Comparison of ENCODE assay signal across 24 mouse cellular contexts in the genomic region with DNA sequence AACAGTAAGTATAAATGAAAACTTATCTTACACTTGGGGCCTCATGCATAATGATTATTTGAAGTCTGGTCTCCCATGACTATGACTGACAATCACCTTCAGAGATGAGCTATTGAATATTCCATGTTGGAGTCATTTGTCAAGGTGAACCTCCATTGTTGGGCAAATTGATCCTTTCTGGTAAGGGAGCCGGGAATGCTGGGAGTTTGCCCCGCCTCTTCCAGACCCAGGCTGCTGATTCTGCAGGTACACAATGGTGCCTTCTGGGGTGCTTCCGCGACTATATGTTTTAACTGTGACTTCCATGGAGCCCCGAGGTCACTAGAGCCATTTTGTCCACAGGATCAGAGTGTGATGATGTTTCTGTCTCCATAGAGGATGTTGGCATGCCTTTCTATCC. TPM values are rescaled to one million over a fixed set of nuclear protein-coding genes. Genes with fewer than 3 reads are reported as not detected.
DNase-seq lines count a peak whose midpoint lies in the region; ATAC-seq and TF ChIP-seq lines count a peak whose summit lies in the region.
"Had no signal": no experiment of that assay in that cellular context is flagged by ENCODE, and none has a peak within 500 bp of the region (broad histone marks: within the 10 kb centered on the region; RNA-seq: fewer than 3 reads in every experiment).

No protein-coding gene starts in this region.

- no peaks in the 10 kb centered on the region for H3K36me3 ChIP-seq in E14TG2a.4 (ENCODE audit: insufficient read depth, low read length)
- H3K36me3 ChIP-seq in ES-Bruce4 (ENCODE audit: control insufficient read depth, insufficient read depth, low read length, poor library complexity, severe bottlenecking) = no peaks in the 10 kb centered on the region
- no peaks in the 10 kb centered on the region for H3K36me3 ChIP-seq in midbrain, embryonic 13.5 days
- H3K36me3 ChIP-seq: embryonic facial prominence, embryonic 13.5 days; embryonic facial prominence, embryonic 15.5 days; forebrain, embryonic 10.5 days; forebrain, embryonic 12.5 days; G1E had no signal

- peak overlapping the region; percentile 17; the same call in 1 of the 2 replicates for H3K4me3 ChIP-seq in E14TG2a.4 (replicated peaks; ENCODE audit: low read length)
- peak overlapping the region; percentile 42; the same call in 1 of the 2 replicates for H3K4me3 ChIP-seq in ES-Bruce4 (ENCODE audit: low read depth, low read length)
- H3K4me3 ChIP-seq in midbrain, embryonic 13.5 days (replicated peaks) = no peak overlapping the region
- H3K4me3 ChIP-seq: embryonic facial prominence, embryonic 13.5 days; embryonic facial prominence, embryonic 15.5 days; erythroblast, embryonic 14.5 days; forebrain, embryonic 10.5 days; forebrain, embryonic 12.5 days had no signal

- H3K4me2 ChIP-seq in midbrain, embryonic 13.5 days (replicated peaks) = no peak overlapping the region
- H3K4me2 ChIP-seq: embryonic facial prominence, embryonic 13.5 days; embryonic facial prominence, embryonic 15.5 days; forebrain, embryonic 12.5 days had no signal

- TF ChIP-seq POLR2A in ES-Bruce4 (IDR thresholded peaks at IDR 0.05; ENCODE audit: insufficient read depth, low read length) = no peak

- ATAC-seq in midbrain, embryonic 13.5 days = no peak
- ATAC-seq: activated CD4-positive, CD25-positive, alpha-beta regulatory T cell, adult 4 months; forebrain, embryonic 14.5 days; forebrain, embryonic 16.5 days; Patski had no signal

- no peaks in the 10 kb centered on the region for H3K27me3 ChIP-seq in E14TG2a.4 (ENCODE audit: insufficient read depth, low read length)
- no peaks in the 10 kb centered on the region for H3K27me3 ChIP-seq in ES-Bruce4 (ENCODE audit: control insufficient read depth, insufficient read depth, low read length, poor library complexity, severe bottlenecking)
- H3K27me3 ChIP-seq in midbrain, embryonic 13.5 days = no peaks in the 10 kb centered on the region
- H3K27me3 ChIP-seq: embryonic facial prominence, embryonic 13.5 days; embryonic facial prominence, embryonic 15.5 days; forebrain, embryonic 12.5 days; Patski had no signal

- no peaks in the 10 kb centered on the region for H3K9me3 ChIP-seq in E14TG2a.4 (ENCODE audit: low read length)
- no peaks in the 10 kb centered on the region for H3K9me3 ChIP-seq in ES-Bruce4 (replicated peaks; ENCODE audit: control insufficient read depth, insufficient read depth, low read length, poor library complexity, severe bottlenecking)
- no peaks in the 10 kb centered on the region for H3K9me3 ChIP-seq in midbrain, embryonic 13.5 days
- H3K9me3 ChIP-seq: embryonic facial prominence, embryonic 13.5 days; embryonic facial prominence, embryonic 15.5 days; forebrain, embryonic 10.5 days; forebrain, embryonic 12.5 days had no signal

- TF ChIP-seq CTCF in E14TG2a.4 (conservative IDR thresholded peaks at IDR 0.05; ENCODE audit: low read length) = no peak
- no peak for TF ChIP-seq CTCF in ES-Bruce4 (IDR thresholded peaks at IDR 0.05; ENCODE audit: low read depth, low read length)

- H3K9ac ChIP-seq in ES-Bruce4 (ENCODE audit: low read depth, poor library complexity, severe bottlenecking) = no peak overlapping the region
- no peak overlapping the region for H3K9ac ChIP-seq in midbrain, embryonic 13.5 days (replicated peaks)
- H3K9ac ChIP-seq: embryonic facial prominence, embryonic 13.5 days; embryonic facial prominence, embryonic 15.5 days; forebrain, embryonic 12.5 days had no signal

- H3K27ac ChIP-seq in ES-Bruce4 (ENCODE audit: insufficient read depth, low read length) = peak overlapping the region; percentile 89
- no peak overlapping the region for H3K27ac ChIP-seq in midbrain, embryonic 13.5 days
- H3K27ac ChIP-seq: embryonic facial prominence, embryonic 13.5 days; embryonic facial prominence, embryonic 15.5 days; forebrain, embryonic 10.5 days; forebrain, embryonic 12.5 days had no signal

- 87% methylated on average over 5 of the region's 5 CpGs for WGBS in midbrain, embryonic 13.5 days

- TF ChIP-seq EP300 in ES-Bruce4 (IDR thresholded peaks at IDR 0.05; ENCODE audit: insufficient read depth, low read depth, low read length) = peak; percentile 94

- H3K4me1 ChIP-seq in E14TG2a.4 (replicated peaks; ENCODE audit: low read depth, low read length) (peaks cover 46% of the 10 kb centered on the region), ES-Bruce4 (ENCODE audit: control insufficient read depth, insufficient read depth, low read length) (peaks cover 6% of the 10 kb centered on the region)
- no peaks in the 10 kb centered on the region for H3K4me1 ChIP-seq in midbrain, embryonic 13.5 days (replicated peaks)
- H3K4me1 ChIP-seq: embryonic facial prominence, embryonic 13.5 days; embryonic facial prominence, embryonic 15.5 days; forebrain, embryonic 12.5 days had no signal

- intact Hi-C loops in heart, postnatal 10 days (cut with DNase I) = no loop called here

- DNase-seq in R1 (ENCODE audit: low read depth, low spot score) = peak; percentile 58
- no peak for DNase-seq in kidney, postnatal 14 days
- DNase-seq in heart, postnatal 10 days = no peak
- DNase-seq: adrenal gland, adult 8-10 months; adrenal gland, postnatal 14 days; adrenal gland, postnatal 36 days; cerebellum, adult 11-12 months; cerebellum, adult 2 months; cerebellum, adult 9-10 months; cerebellum, postnatal 10 days; cerebellum, postnatal 25 days had no signal

RNA-seq across cellular contexts. Expression of gene Hspb8, which starts 26.6 kb away (rescaled TPM):
- 64.0 and 68.1 TPM in 2 replicates for polyA plus RNA-seq in ES-Bruce4 (2011; ENCODE audit: insufficient read depth, insufficient read length, low read depth, missing spikeins)
- total RNA-seq in heart, postnatal 10 days (2021) = 100 to 1,000 TPM; 155 to 178 TPM
- 2.9 and 4.3 TPM in 2 replicates for polyA plus RNA-seq in midbrain, embryonic 13.5 days (2015; fragmentation: Nextera tagmentation; extraction: Ambion mirVana)
- polyA plus RNA-seq: activated CD4-positive, CD25-positive, alpha-beta regulatory T cell, adult 4 months; erythroblast, embryonic 14.5 days; G1E had no signal

Comparison
In these comparisons a context has a peak if more than half of its experiments do, and no peak if none do; other contexts are left out.
1. RNA of gene Hspb8, which starts 26.6 kb away (polyA plus RNA-seq): 64.0 to 68.1 TPM in ES-Bruce4; 2.9 to 4.3 TPM in midbrain, embryonic 13.5 days; every median in the first group is over 10 times any median in the second.